Mouse (Mus musculus): ENCODE data around the gene Tiam1. TPM values are rescaled to one million over a fixed set of nuclear protein-coding genes. Genes with fewer than 3 reads are reported as not detected.

Gene Tiam1
- polyA plus RNA-seq, 1 experiment from 2014 or later, result 30.4 TPM

DNA sequence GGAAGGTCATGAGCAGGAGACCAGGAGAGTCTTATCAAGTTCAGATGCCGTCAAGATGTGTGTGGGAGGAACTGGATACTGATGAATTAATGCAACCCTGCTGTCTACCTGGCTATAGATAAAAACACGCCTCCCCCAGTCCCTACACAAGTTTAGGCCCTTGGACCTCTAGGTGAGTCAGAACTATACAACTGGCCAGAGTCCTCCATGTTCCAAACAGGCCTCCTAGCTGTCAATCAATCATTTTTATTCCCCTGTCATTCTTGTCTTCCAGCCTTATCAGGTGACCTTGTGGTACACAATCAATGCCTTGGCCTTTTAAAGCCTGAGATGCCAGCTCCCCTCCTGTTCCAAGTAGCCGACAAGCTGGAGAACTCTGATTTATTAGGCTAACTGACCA, 363.9 kb downstream of the Tiam1 start:
- Histone ChIP-seq H3K4me3 (replicated peaks) (no peak overlapping the region), H3K27me3 (peaks cover 3% of the 10 kb centered on the region), H3K9me3 (no peaks in the 10 kb centered on the region), H3K9ac (replicated peaks) (no peak overlapping the region), H3K27ac (no peak overlapping the region), H3K4me1 (replicated peaks) (no peaks in the 10 kb centered on the region), H3K4me2 (replicated peaks) (no peak overlapping the region), H3K36me3 (no peaks in the 10 kb centered on the region)
- ATAC-seq, result no peak
- 89% methylated on average over 3 of the region's 3 CpGs for WGBS

DNA sequence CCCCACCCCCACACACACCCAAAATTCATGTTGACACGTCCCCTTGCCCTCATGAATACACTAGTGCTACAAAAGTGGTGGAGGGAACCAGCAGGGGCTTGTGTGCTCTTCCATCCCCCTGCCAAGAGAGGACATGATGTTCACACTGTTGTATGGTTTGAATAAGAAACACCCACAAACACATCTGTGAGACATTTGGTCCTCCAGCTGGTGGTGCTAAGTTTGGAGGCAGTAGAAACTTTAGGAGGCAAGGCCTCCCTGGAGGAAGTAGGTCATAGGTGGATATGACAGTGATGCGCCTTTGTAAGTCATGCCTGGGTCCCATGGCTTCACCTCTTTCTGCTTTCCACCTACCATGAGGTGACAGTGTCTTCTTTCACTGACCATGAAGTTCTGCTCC, 366.1 kb downstream of the Tiam1 start:
- Histone ChIP-seq H3K36me3 (no peaks in the 10 kb centered on the region), H3K4me3 (replicated peaks) (no peak overlapping the region), H3K9ac (replicated peaks) (no peak overlapping the region), H3K27me3 (peaks cover 3% of the 10 kb centered on the region), H3K4me1 (replicated peaks) (peaks cover 4% of the 10 kb centered on the region; the same call in 1 of the 2 replicates), H3K4me2 (replicated peaks) (no peak overlapping the region), H3K9me3 (no peaks in the 10 kb centered on the region), H3K27ac (no peak overlapping the region)
- no peak for ATAC-seq
- 83% methylated on average over 2 of the region's 2 CpGs for WGBS

- Histone ChIP-seq H3K9me3 (peaks cover 12% of the 10 kb centered on the region), H3K4me1 (replicated peaks) (peaks cover 4% of the 10 kb centered on the region; the same call in 1 of the 2 replicates), H3K27me3 (peaks cover 3% of the 10 kb centered on the region), H3K27ac (no peak overlapping the region), H3K4me3 (replicated peaks) (peak overlapping the region; percentile 36), H3K36me3 (0 out of 2 replicates have a peak, but pooled peaks cover 2% of the 10 kb centered on the region), H3K9ac (replicated peaks) (no peak overlapping the region), H3K4me2 (replicated peaks) (peak overlapping the region; percentile 64)
- WGBS, result 24% methylated on average over 10 of the region's 10 CpGs
- ATAC-seq, result no peak
Observed at GRCm38 (mm10) chr16:89774553-89774913, 369.0 kb downstream of the Tiam1 start.

DNA sequence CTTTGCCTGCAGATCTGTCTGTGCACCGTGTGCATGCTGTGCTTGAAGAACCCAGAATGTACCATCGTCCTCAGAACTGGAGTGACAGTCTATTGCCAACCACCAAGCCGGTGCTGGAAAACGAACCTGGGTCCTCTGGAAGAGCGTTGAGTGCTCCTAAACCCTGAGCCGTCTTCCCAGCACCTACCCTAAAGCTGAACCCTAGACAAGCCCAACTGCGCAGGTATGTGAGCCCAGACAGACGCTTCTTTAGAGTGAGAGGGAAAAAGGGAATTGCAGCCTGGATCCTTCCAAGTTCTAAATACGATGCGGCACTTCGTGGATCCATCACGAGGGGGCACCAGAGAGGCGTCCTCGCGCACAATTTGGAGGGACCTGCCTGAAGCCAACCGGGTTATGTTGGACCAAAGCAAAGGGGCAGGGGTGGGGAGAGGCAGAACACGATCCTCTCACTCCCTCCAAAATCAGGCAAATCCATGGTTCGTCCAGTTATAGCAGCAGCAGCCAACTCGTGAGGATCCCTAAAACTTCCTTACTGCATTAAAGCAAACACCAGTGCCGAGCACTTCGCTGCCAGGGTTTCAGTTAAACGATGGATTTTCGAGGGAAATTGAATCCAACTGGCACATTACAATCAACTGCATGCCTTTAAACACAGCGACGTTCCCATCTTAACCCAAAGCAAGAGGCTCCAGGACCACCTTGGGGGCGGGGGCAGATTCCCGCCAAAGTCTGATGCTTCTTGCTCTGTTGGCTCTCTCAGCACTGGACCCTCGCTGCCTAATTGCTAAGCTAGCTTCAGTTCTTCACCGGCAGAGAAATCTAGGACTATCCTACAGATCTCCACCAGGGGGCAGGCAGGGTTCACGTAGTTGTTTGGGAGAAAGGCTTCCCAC, 369.7 kb downstream of the Tiam1 start:
- peaks cover 3% of the 10 kb centered on the region for H3K27me3 ChIP-seq
- peak overlapping the region; percentile 64 for H3K4me2 ChIP-seq (replicated peaks)
- 0 out of 2 replicates have a peak, but pooled peaks cover 2% of the 10 kb centered on the region for H3K36me3 ChIP-seq
- peaks cover 19% of the 10 kb centered on the region for H3K9me3 ChIP-seq
- peak overlapping the region; percentile 36 for H3K4me3 ChIP-seq (replicated peaks)
- peak overlapping the region; percentile 53; the same call in 1 of the 2 replicates for H3K9ac ChIP-seq (replicated peaks)
- peak; percentile 88 for ATAC-seq
- no peak overlapping the region for H3K27ac ChIP-seq
- peaks cover 4% of the 10 kb centered on the region; the same call in 1 of the 2 replicates for H3K4me1 ChIP-seq (replicated peaks)
- WGBS, result 11% methylated on average over 30 of the region's 30 CpGs

- Histone ChIP-seq H3K27me3 (no peaks in the 10 kb centered on the region), H3K36me3 (0 out of 2 replicates have a peak, but pooled peaks cover 2% of the 10 kb centered on the region), H3K4me2 (replicated peaks) (no peak overlapping the region), H3K9ac (replicated peaks) (no peak overlapping the region), H3K4me3 (replicated peaks) (no peak overlapping the region), H3K4me1 (replicated peaks) (no peaks in the 10 kb centered on the region), H3K9me3 (peaks cover 21% of the 10 kb centered on the region), H3K27ac (no peak overlapping the region)
- ATAC-seq, result 0 out of 2 replicates have a peak, but pooled peaks have one; percentile 2
- whole genome bisulfite sequencing, result 86% methylated on average over 11 of the region's 11 CpGs
Observed at GRCm38 (mm10) chr16:89765919-89766318, 377.6 kb downstream of the Tiam1 start.

DNA sequence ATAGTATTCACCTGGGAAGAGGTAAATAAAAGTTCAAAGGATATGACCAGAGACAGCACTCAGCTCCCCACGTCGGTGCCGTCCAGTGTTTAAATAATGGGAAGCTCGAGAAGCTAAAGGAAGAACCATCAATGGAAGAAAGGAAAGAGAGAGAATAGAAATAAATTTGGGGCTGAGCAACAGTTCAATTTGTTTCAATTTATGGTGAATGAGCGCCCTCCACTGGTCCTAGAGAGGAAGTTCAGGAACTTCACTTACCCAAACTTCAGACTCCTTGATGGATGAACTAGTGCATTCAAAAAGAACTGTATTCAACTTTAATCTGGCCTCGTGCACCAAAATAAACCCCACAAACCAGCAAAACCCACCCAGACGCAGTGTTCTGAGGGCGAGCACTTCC, 378.1 kb downstream of the Tiam1 start:
- Histone ChIP-seq H3K27ac (no peak overlapping the region), H3K4me1 (replicated peaks) (no peaks in the 10 kb centered on the region), H3K4me2 (replicated peaks) (no peak overlapping the region), H3K9me3 (peaks cover 18% of the 10 kb centered on the region), H3K9ac (replicated peaks) (no peak overlapping the region), H3K36me3 (0 out of 2 replicates have a peak, but pooled peaks cover 2% of the 10 kb centered on the region), H3K4me3 (replicated peaks) (no peak overlapping the region), H3K27me3 (no peaks in the 10 kb centered on the region)
- 6% methylated on average over 8 of the region's 8 CpGs for WGBS
- ATAC-seq, result peak; percentile 41; the same call in 1 of the 2 replicates

- no peaks in the 10 kb centered on the region for H3K4me1 ChIP-seq (replicated peaks)
- no peak overlapping the region for H3K27ac ChIP-seq
- H3K4me2 ChIP-seq (replicated peaks), result no peak overlapping the region
- H3K9me3 ChIP-seq, result peaks cover 2% of the 10 kb centered on the region; the same call in 1 of the 2 replicates
- no peak overlapping the region for H3K4me3 ChIP-seq (replicated peaks)
- no peaks in the 10 kb centered on the region for H3K27me3 ChIP-seq
- WGBS, result 70% methylated on average over 2 of the region's 2 CpGs
- no peak overlapping the region for H3K9ac ChIP-seq (replicated peaks)
- no peaks in the 10 kb centered on the region for H3K36me3 ChIP-seq
- no peak for ATAC-seq
Observed at GRCm38 (mm10) chr16:89763812-89764211, 379.8 kb downstream of the Tiam1 start.

GRCm38 (mm10) chr16:89762523-89762922, 381.0 kb downstream of the Tiam1 start:
- WGBS, result 83% methylated on average over 10 of the region's 10 CpGs
- Histone ChIP-seq H3K4me2 (replicated peaks) (no peak overlapping the region), H3K4me1 (replicated peaks) (no peaks in the 10 kb centered on the region), H3K36me3 (no peaks in the 10 kb centered on the region), H3K27me3 (no peaks in the 10 kb centered on the region), H3K27ac (no peak overlapping the region), H3K9me3 (no peaks in the 10 kb centered on the region), H3K9ac (replicated peaks) (no peak overlapping the region), H3K4me3 (replicated peaks) (no peak overlapping the region)
- ATAC-seq, result no peak

GRCm38 (mm10) chr16:89762096-89762495, 381.5 kb downstream of the Tiam1 start:
- Histone ChIP-seq H3K9me3 (no peaks in the 10 kb centered on the region), H3K27me3 (no peaks in the 10 kb centered on the region), H3K36me3 (no peaks in the 10 kb centered on the region), H3K4me2 (replicated peaks) (no peak overlapping the region), H3K27ac (no peak overlapping the region), H3K9ac (replicated peaks) (no peak overlapping the region), H3K4me1 (replicated peaks) (no peaks in the 10 kb centered on the region), H3K4me3 (replicated peaks) (no peak overlapping the region)
- 67% methylated on average over 8 of the region's 8 CpGs for WGBS
- no peak for ATAC-seq

GRCm38 (mm10) chr16:89757384-89757783, 386.2 kb downstream of the Tiam1 start:
- H3K9me3 ChIP-seq, result no peaks in the 10 kb centered on the region
- H3K4me1 ChIP-seq (replicated peaks), result peaks cover 6% of the 10 kb centered on the region; the same call in 1 of the 2 replicates
- 43% methylated on average over 5 of the region's 5 CpGs for WGBS
- no peak for ATAC-seq
- no peak overlapping the region for H3K4me3 ChIP-seq (replicated peaks)
- no peaks in the 10 kb centered on the region for H3K36me3 ChIP-seq
- H3K27me3 ChIP-seq, result no peaks in the 10 kb centered on the region
- H3K9ac ChIP-seq (replicated peaks), result no peak overlapping the region
- no peak overlapping the region for H3K27ac ChIP-seq
- H3K4me2 ChIP-seq (replicated peaks), result no peak overlapping the region

- peak; percentile 63 for ATAC-seq
- Histone ChIP-seq H3K27ac (no peak overlapping the region), H3K4me1 (replicated peaks) (peaks cover 6% of the 10 kb centered on the region; the same call in 1 of the 2 replicates), H3K4me2 (replicated peaks) (no peak overlapping the region), H3K9me3 (no peaks in the 10 kb centered on the region), H3K9ac (replicated peaks) (no peak overlapping the region), H3K4me3 (replicated peaks) (no peak overlapping the region), H3K36me3 (no peaks in the 10 kb centered on the region), H3K27me3 (no peaks in the 10 kb centered on the region)
- WGBS, result 48% methylated on average over 3 of the region's 3 CpGs
Observed at GRCm38 (mm10) chr16:89754709-89755108, 388.9 kb downstream of the Tiam1 start.

- Histone ChIP-seq H3K27ac (no peak overlapping the region), H3K9me3 (no peaks in the 10 kb centered on the region), H3K36me3 (no peaks in the 10 kb centered on the region), H3K9ac (replicated peaks) (no peak overlapping the region), H3K27me3 (no peaks in the 10 kb centered on the region), H3K4me1 (replicated peaks) (no peaks in the 10 kb centered on the region), H3K4me3 (replicated peaks) (no peak overlapping the region), H3K4me2 (replicated peaks) (no peak overlapping the region)
- no peak for ATAC-seq
- 10% methylated on average over 2 of the region's 2 CpGs for WGBS
Observed at GRCm38 (mm10) chr16:89747864-89748263, 395.7 kb downstream of the Tiam1 start.

All from midbrain, embryonic 13.5 days (tissue).